ENCODE assay signal across 8 mouse cellular contexts in the genomic region with DNA sequence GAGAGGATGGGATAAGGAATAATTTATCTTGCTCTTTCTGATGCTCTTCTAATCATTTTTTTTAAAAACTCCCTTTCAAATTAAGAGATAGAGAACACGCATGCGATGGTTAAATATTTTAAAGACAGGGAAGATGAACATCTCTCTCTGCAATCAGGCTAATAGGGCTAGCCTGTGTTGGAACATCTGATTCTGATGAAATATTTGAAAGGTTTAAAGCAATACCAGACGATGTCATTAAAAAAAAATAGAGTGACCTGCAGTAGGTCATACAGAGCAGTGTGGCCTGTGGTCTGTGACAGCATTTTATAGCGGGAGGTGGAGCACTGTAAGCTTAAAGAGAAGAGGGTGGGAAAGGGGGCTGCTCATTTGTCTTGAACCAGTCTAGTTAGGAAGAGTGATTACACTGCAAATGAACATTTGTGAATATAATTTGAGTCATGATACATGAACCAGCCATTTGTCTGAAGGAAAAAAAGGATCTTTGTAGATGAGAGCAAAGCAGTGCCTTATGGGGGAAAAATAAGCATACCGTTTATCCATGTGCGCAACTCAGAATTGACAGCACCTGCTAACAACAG. TPM values are rescaled to one million over a fixed set of nuclear protein-coding genes. Genes with fewer than 3 reads are reported as not detected.
DNase-seq lines count a peak whose midpoint lies in the region; ATAC-seq and TF ChIP-seq lines count a peak whose summit lies in the region.

No protein-coding gene starts in this region.

- TF ChIP-seq CTCF in gastrocnemius, adult 2 months (IDR thresholded peaks at IDR 0.05) = no peak

- no peaks in the 10 kb centered on the region for H3K9me3 ChIP-seq in heart, embryonic 16.5 days (replicated peaks; ENCODE audit: control insufficient read depth, low read length)
- H3K9me3 ChIP-seq in liver, embryonic 16.5 days (replicated peaks; ENCODE audit: control insufficient read depth, low read length) = no peaks in the 10 kb centered on the region

- H3K9ac ChIP-seq in heart, embryonic 16.5 days (ENCODE audit: low read length) = peak overlapping the region; percentile 80
- no peak overlapping the region for H3K9ac ChIP-seq in liver, embryonic 16.5 days (ENCODE audit: low read depth, low read length)

- DNase-seq in gastrocnemius, adult 2 months = no peak
- no peak for DNase-seq in gastrocnemius, postnatal 25 days
- peak; percentile 31 for DNase-seq in 416B (ENCODE audit: low read depth)
- DNase-seq in c-Kit-positive CD71-positive TER-119-positive erythroid progenitor cells, embryonic 14.5 days (ENCODE audit: low spot score) = no peak
- no peak for DNase-seq in right cerebral cortex, adult 18-20 months
- DNase-seq in layer of hippocampus, adult 9-10 months (ENCODE audit: low spot score) = no peak

- no peak for ATAC-seq in heart, embryonic 16.5 days (replicated peaks; ENCODE audit: extremely low read depth, insufficient read depth, low FRiP score)
- ATAC-seq in liver, embryonic 16.5 days (ENCODE audit: low read depth) = no peak

- no peaks in the 10 kb centered on the region for H3K27me3 ChIP-seq in heart, embryonic 16.5 days (ENCODE audit: control insufficient read depth, insufficient read depth, low read length)
- H3K27me3 ChIP-seq in liver, embryonic 16.5 days (ENCODE audit: control insufficient read depth, insufficient read depth, low read depth, low read length) = peaks cover 46% of the 10 kb centered on the region

- 44% methylated on average over 6 of the region's 6 CpGs for WGBS in heart, embryonic 16.5 days
- 41% methylated on average over 6 of the region's 6 CpGs for WGBS in liver, embryonic 16.5 days (ENCODE audit: insufficient replicate concordance)

- peak overlapping the region; percentile 70; the same call in 1 of the 2 replicates for H3K27ac ChIP-seq in gastrocnemius, adult 2 months
- H3K27ac ChIP-seq in heart, embryonic 16.5 days (ENCODE audit: low read length) = no peak overlapping the region
- H3K27ac ChIP-seq in liver, embryonic 16.5 days (ENCODE audit: low read length) = no peak overlapping the region

- H3K4me3 ChIP-seq in gastrocnemius, adult 2 months = peak overlapping the region; percentile 75
- H3K4me3 ChIP-seq in heart, embryonic 16.5 days (ENCODE audit: low read length) = peak overlapping the region; percentile 87
- H3K4me3 ChIP-seq in liver, embryonic 16.5 days (ENCODE audit: low read depth, low read length) = peak overlapping the region; percentile 64

- H3K36me3 ChIP-seq in heart, embryonic 16.5 days (ENCODE audit: control insufficient read depth, insufficient read depth) = no peaks in the 10 kb centered on the region
- no peaks in the 10 kb centered on the region for H3K36me3 ChIP-seq in liver, embryonic 16.5 days (ENCODE audit: control insufficient read depth, insufficient read depth)

- peaks cover 21% of the 10 kb centered on the region for H3K4me1 ChIP-seq in heart, embryonic 16.5 days (ENCODE audit: control insufficient read depth, insufficient read depth, low read length)
- H3K4me1 ChIP-seq in liver, embryonic 16.5 days (ENCODE audit: control insufficient read depth, low read depth, low read length) = peaks cover 9% of the 10 kb centered on the region

- H3K4me2 ChIP-seq in heart, embryonic 16.5 days (ENCODE audit: low read depth, low read length) = peak overlapping the region; percentile 99
- H3K4me2 ChIP-seq in liver, embryonic 16.5 days (ENCODE audit: low read depth, low read length) = peak overlapping the region; percentile 76

- intact Hi-C loops in gastrocnemius, adult 2 months (cut with DNase I) = loop anchor here (5.0 kb wide), 2 partner anchors 206 to 266 kb away; no protein-coding TSS in a partner anchor

RNA-seq across cellular contexts. Expression of a gene that starts 1.1 kb away (rescaled TPM):
- 1 to 10 TPM; 1.5 to 4.2 TPM for total RNA-seq in gastrocnemius, adult 2 months (2021)
- 1 to 10 TPM; 5.3 to 6.7 TPM for total RNA-seq in gastrocnemius, postnatal 25 days (2021)
- 23.4 and 23.7 TPM in 2 replicates for polyA plus RNA-seq in heart, embryonic 16.5 days (2015; fragmentation: Nextera tagmentation; extraction: Ambion mirVana)
- 3.8 and 3.9 TPM in 2 replicates for polyA plus RNA-seq in liver, embryonic 16.5 days (2015; fragmentation: Nextera tagmentation; extraction: Ambion mirVana)
